Mouse (Mus musculus): ENCODE results near the gene Grid2.

DNA sequence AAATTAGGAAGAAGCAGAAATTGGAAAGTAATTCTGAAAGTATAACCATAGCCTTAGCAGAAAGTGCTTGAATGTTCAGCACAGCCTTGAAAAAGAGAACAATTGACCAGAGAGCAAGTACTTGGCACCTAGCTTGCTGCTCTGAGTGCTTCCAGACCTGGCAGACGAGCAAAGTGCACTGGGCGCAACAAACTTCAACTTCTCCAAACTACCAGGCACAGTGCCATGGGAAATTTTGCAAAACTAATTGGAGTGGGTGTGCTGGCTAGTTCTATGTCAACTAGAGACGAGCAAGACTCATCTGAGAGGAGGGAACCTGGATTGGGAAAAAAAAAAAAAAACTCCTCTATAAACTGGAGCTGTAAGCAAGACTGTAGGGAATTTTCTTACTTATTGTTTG is 980.7 kb downstream of the Grid2 start:
- TF ChIP-seq POLR2A (IDR thresholded peaks at IDR 0.05; ENCODE audit: low read depth, low read length) (no peak), CTCF (IDR thresholded peaks at IDR 0.05; ENCODE audit: extremely low read depth, insufficient read length, insufficient replicate concordance, low read depth, low read length) (no peak)
